Mouse (Mus musculus): ENCODE results near the gene Espn. TPM values are rescaled to one million over a fixed set of nuclear protein-coding genes. Genes with fewer than 3 reads are reported as not detected.

Gene Espn
- polyA plus RNA-seq, 1 experiment from 2014 or later: 0.64 TPM

DNA sequence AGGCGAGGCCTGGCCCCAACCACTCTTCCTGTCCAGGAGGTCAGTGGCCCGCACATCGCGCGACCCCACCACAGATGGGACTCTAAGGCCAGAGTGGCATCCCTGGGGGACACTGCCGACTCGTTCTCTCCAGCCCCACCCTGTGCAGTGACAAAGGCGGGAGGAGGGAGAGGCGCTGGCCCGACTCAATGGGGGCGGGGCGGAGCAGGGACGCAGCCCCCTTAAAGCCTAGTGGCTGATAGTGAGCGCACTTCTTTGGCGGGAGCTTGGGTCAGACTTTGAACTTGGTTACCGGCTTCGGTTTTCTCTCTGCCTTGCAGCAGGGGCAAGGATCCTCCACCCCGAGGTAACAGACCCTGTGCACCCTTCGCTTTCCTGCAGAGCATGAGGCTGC is 7.1 kb upstream of the Espn start:
- ATAC-seq (ENCODE audit: low read depth): no peak
- H3K36me3 ChIP-seq (ENCODE audit: control insufficient read depth, insufficient read depth, low read length): no peaks in the 10 kb centered on the region
- no peaks in the 10 kb centered on the region for H3K9me3 ChIP-seq (ENCODE audit: control insufficient read depth, low read length)
- H3K27me3 ChIP-seq (ENCODE audit: control insufficient read depth, insufficient read depth, low read length): peaks cover 45% of the 10 kb centered on the region
- H3K9ac ChIP-seq (replicated peaks; ENCODE audit: low read depth, low read length): no peak overlapping the region
- no peak overlapping the region for H3K4me3 ChIP-seq (ENCODE audit: low read depth, low read length)
- peaks cover 8% of the 10 kb centered on the region; the same call in 1 of the 2 replicates for H3K4me1 ChIP-seq (ENCODE audit: control insufficient read depth, insufficient read depth, low read length)
- 3% methylated on average over 19 of the region's 19 CpGs for WGBS
- H3K4me2 ChIP-seq (ENCODE audit: low read depth, low read length): peak overlapping the region; percentile 4; the same call in 1 of the 2 replicates
- H3K27ac ChIP-seq (ENCODE audit: low read depth, low read length): no peak overlapping the region

DNA sequence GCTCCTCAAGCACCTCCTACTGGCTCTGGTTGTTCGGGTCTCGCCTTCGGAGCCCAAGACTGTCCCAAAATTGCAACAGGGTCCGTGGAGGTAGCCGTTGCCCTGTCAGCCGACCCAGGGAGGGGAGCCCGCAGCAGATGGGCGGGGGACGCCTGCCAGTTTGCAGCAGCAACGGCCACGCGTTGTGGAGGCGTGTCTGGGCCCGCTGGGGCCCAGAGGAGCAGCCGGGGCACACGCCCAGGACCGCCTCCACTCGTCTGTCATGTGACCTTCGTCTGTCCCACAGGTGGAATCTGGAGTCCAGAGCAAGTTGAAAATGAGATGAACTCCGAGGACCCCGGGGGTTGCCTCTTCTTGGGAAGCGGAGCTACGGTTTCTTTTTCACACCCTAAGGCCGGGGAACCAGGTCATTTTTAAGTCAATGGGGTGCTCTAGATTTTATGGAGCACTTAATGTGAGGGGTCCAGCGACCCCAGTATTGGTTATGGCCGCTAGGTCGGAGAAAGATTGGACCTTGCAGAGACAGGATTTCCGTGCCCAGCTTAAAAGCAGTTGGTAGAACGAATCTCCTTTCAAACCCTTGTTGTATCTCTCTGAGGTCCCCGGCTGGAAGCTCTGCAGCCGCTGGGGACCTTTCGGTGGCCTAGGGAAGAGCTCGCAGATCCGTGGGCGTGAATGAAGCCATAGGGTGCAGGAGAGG is 6.6 kb upstream of the Espn start, which contains the start of gene Hes2:
Hes2 (plus strand) TSS at position 283 of the 700 bp plus-strand sequence.
- H3K27me3 ChIP-seq (ENCODE audit: control insufficient read depth, insufficient read depth, low read length): peaks cover 47% of the 10 kb centered on the region
- no peaks in the 10 kb centered on the region for H3K36me3 ChIP-seq (ENCODE audit: control insufficient read depth, insufficient read depth, low read length)
- no peak within 1 kb of the TSS for H3K27ac ChIP-seq (ENCODE audit: low read depth, low read length)
- no peak within 1 kb of the TSS for H3K9ac ChIP-seq (replicated peaks; ENCODE audit: low read depth, low read length)
- H3K4me3 ChIP-seq (ENCODE audit: low read depth, low read length): no peak within 1 kb of the TSS
- peaks cover 12% of the 10 kb centered on the region; the same call in 1 of the 2 replicates for H3K4me1 ChIP-seq (ENCODE audit: control insufficient read depth, insufficient read depth, low read length)
- 3% methylated on average over 35 of the region's 35 CpGs for WGBS
- no peak; the same call in 1 of the 2 replicates for ATAC-seq (ENCODE audit: low read depth)
- no peaks in the 10 kb centered on the region for H3K9me3 ChIP-seq (ENCODE audit: control insufficient read depth, low read length)
- H3K4me2 ChIP-seq (ENCODE audit: low read depth, low read length): peak within 1 kb of the TSS; percentile 17

DNA sequence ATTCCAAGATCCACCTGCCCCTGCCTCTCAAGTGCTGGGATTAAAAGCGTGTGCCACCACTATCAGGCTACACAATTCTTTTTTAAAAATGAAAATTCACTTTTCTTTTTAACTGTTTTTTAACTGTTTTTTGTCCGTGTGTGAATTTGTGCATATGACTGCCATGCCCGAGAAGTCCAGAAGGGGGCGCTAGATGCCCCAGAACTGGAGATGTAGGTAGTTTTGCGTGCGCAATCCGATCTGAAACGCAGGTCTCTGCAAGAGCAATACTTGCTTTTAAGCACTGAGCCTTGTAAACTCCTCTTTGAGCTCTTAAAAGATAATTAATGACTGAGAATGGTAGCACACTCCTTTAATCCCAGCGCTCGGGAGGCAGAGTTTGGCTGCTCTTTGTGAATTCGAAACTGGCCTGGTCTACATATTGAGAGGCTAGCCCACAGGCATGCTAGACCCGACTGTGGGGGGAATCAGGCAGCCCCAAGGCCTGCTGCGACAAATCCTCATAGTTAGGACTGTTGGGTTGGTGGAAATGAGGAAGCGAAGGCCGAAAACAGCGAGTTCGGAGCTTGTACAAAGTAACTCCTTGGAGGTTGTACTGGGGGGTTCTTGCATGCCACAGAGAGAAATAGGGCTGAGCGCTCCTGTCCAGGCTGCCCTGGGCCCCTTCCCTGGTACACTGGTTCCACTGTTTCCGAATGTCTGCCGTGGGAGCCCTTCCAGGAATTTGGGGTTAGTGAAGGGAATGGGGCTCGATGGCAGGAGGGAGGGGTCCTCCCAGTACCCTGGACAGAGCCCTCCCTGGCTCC is 5.8 kb upstream of the Espn start:
- Histone ChIP-seq H3K4me3 (ENCODE audit: low read depth, low read length) (no peak overlapping the region), H3K27me3 (ENCODE audit: control insufficient read depth, insufficient read depth, low read length) (peaks cover 54% of the 10 kb centered on the region), H3K36me3 (ENCODE audit: control insufficient read depth, insufficient read depth, low read length) (no peaks in the 10 kb centered on the region), H3K27ac (ENCODE audit: low read depth, low read length) (no peak overlapping the region), H3K4me1 (ENCODE audit: control insufficient read depth, insufficient read depth, low read length) (peaks cover 14% of the 10 kb centered on the region; the same call in 1 of the 2 replicates), H3K4me2 (ENCODE audit: low read depth, low read length) (peak overlapping the region; percentile 17; the same call in 1 of the 2 replicates), H3K9me3 (ENCODE audit: control insufficient read depth, low read length) (no peaks in the 10 kb centered on the region), H3K9ac (replicated peaks; ENCODE audit: low read depth, low read length) (no peak overlapping the region)
- ATAC-seq (ENCODE audit: low read depth): no peak
- 15% methylated on average over 21 of the region's 21 CpGs for WGBS

DNA sequence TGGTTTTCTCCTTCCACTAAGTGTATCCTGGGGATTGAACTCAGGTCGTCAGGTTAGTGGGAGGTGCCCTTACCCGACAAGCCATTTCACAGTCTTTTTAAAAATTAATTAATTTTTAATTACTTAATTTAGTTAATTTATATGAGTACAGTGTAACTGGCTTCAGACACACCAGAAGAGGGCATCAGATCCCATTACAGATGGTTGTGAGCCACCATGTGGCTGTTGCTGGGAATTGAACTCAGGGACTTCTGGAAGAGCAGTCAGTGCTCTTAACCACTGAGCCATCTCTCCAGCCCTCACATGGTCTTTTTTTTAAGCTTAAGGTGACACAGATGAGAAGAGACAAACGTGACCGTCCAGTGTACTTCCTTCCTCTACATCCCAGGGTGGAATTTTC is 2.8 kb upstream of the Espn start:
- Histone ChIP-seq H3K4me2 (ENCODE audit: low read depth, low read length) (no peak overlapping the region), H3K36me3 (ENCODE audit: control insufficient read depth, insufficient read depth, low read length) (no peaks in the 10 kb centered on the region), H3K9ac (replicated peaks; ENCODE audit: low read depth, low read length) (no peak overlapping the region), H3K9me3 (ENCODE audit: control insufficient read depth, low read length) (no peaks in the 10 kb centered on the region), H3K4me3 (ENCODE audit: low read depth, low read length) (no peak overlapping the region), H3K4me1 (ENCODE audit: control insufficient read depth, insufficient read depth, low read length) (peaks cover 17% of the 10 kb centered on the region; the same call in 1 of the 2 replicates), H3K27me3 (ENCODE audit: control insufficient read depth, insufficient read depth, low read length) (peaks cover 62% of the 10 kb centered on the region), H3K27ac (ENCODE audit: low read depth, low read length) (no peak overlapping the region)
- 61% methylated on average over 4 of the region's 4 CpGs for WGBS
- ATAC-seq (ENCODE audit: low read depth): no peak

DNA sequence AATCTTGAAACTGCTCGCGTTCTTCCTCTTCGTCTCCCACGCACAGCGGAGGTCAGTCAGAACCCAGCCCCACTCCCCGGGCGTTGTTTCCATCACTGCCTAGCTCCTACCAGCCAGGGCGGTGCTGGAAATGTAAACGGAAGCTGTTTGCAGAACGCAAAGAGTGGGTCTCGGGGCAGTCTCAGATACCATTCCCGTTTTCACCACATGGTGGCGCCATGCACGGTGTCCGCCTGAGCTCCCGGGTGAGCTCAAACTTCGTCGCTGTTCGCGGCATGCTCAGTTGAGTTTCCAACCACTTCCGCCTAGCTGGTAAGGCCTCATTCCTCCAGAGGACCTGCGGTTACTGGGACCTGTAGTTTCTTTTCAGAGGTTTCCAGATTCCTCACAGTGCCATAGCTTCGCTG is 1.6 kb upstream of the Espn start:
- H3K4me3 ChIP-seq (ENCODE audit: low read depth, low read length): peak overlapping the region; percentile 11; the same call in 1 of the 2 replicates
- H3K4me2 ChIP-seq (ENCODE audit: low read depth, low read length): peak overlapping the region; percentile 11; the same call in 1 of the 2 replicates
- WGBS: 2% methylated on average over 23 of the region's 23 CpGs
- H3K9me3 ChIP-seq (ENCODE audit: control insufficient read depth, low read length): no peaks in the 10 kb centered on the region
- no peak for ATAC-seq (ENCODE audit: low read depth)
- no peak overlapping the region for H3K9ac ChIP-seq (replicated peaks; ENCODE audit: low read depth, low read length)
- peaks cover 52% of the 10 kb centered on the region for H3K27me3 ChIP-seq (ENCODE audit: control insufficient read depth, insufficient read depth, low read length)
- no peaks in the 10 kb centered on the region for H3K36me3 ChIP-seq (ENCODE audit: control insufficient read depth, insufficient read depth, low read length)
- no peak overlapping the region for H3K27ac ChIP-seq (ENCODE audit: low read depth, low read length)
- H3K4me1 ChIP-seq (ENCODE audit: control insufficient read depth, insufficient read depth, low read length): peaks cover 12% of the 10 kb centered on the region; the same call in 1 of the 2 replicates

DNA sequence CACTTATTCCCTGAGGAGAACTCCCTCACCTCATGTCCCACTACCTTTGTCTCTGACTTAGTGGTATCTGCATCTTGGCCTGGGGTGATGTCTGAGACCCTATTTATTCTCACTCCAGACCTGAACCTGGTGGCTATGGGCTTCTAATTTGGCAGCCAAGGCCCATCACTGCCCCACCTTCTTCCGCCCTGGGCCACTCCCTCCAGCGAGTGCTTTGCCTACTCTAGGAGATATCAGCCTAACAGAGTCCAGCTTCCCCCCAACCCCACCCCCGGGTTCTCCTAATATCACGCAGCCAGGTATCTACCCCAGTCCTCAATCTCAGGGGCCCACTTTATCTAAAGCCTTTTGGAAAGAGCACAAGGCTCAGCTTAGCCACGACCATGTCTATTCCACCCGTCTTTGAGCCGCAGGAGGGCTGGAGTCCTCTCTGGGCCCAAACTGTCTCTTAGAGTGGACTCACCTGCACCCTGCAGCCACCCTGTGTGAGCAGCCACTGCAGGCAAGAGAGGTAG is 663 bp downstream of the Espn start:
- no peak; the same call in 1 of the 2 replicates for ATAC-seq (ENCODE audit: low read depth)
- Histone ChIP-seq H3K27ac (ENCODE audit: low read depth, low read length) (no peak overlapping the region), H3K4me1 (ENCODE audit: control insufficient read depth, insufficient read depth, low read length) (peaks cover 9% of the 10 kb centered on the region; the same call in 1 of the 2 replicates), H3K36me3 (ENCODE audit: control insufficient read depth, insufficient read depth, low read length) (no peaks in the 10 kb centered on the region), H3K9ac (replicated peaks; ENCODE audit: low read depth, low read length) (no peak overlapping the region; the same call in 1 of the 2 replicates), H3K4me3 (ENCODE audit: low read depth, low read length) (peak overlapping the region; percentile 25; the same call in 1 of the 2 replicates), H3K4me2 (ENCODE audit: low read depth, low read length) (peak overlapping the region; percentile 38), H3K9me3 (ENCODE audit: control insufficient read depth, low read length) (no peaks in the 10 kb centered on the region), H3K27me3 (ENCODE audit: control insufficient read depth, insufficient read depth, low read length) (peaks cover 35% of the 10 kb centered on the region)
- 20% methylated on average over 7 of the region's 7 CpGs for WGBS

DNA sequence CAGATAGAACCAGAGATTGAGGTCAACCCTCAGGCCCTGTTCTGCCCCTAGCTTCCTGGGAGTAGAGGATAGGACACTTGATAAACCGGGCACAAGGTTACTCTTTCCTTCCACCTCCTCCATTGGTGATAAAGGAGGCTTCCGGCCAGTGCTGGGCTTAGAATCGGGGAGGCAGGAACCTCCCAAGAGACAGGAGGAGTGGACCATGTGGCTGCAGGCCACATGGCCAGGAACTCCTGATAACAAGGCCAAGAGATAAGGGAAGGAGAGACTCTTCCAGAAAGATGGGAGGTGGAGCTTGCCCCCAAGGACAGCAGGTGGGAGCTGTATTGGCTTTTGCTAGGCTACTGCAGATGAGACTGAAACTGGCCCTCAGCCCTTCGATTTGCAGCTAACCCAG is 1.6 kb downstream of the Espn start:
- Histone ChIP-seq H3K27me3 (ENCODE audit: control insufficient read depth, insufficient read depth, low read length) (peaks cover 35% of the 10 kb centered on the region), H3K27ac (ENCODE audit: low read depth, low read length) (no peak overlapping the region), H3K4me1 (ENCODE audit: control insufficient read depth, insufficient read depth, low read length) (peaks cover 9% of the 10 kb centered on the region; the same call in 1 of the 2 replicates), H3K4me2 (ENCODE audit: low read depth, low read length) (no peak overlapping the region), H3K4me3 (ENCODE audit: low read depth, low read length) (no peak overlapping the region), H3K36me3 (ENCODE audit: control insufficient read depth, insufficient read depth, low read length) (no peaks in the 10 kb centered on the region), H3K9ac (replicated peaks; ENCODE audit: low read depth, low read length) (no peak overlapping the region), H3K9me3 (ENCODE audit: control insufficient read depth, low read length) (no peaks in the 10 kb centered on the region)
- 75% methylated on average over 4 of the region's 4 CpGs for WGBS
- no peak for ATAC-seq (ENCODE audit: low read depth)

DNA sequence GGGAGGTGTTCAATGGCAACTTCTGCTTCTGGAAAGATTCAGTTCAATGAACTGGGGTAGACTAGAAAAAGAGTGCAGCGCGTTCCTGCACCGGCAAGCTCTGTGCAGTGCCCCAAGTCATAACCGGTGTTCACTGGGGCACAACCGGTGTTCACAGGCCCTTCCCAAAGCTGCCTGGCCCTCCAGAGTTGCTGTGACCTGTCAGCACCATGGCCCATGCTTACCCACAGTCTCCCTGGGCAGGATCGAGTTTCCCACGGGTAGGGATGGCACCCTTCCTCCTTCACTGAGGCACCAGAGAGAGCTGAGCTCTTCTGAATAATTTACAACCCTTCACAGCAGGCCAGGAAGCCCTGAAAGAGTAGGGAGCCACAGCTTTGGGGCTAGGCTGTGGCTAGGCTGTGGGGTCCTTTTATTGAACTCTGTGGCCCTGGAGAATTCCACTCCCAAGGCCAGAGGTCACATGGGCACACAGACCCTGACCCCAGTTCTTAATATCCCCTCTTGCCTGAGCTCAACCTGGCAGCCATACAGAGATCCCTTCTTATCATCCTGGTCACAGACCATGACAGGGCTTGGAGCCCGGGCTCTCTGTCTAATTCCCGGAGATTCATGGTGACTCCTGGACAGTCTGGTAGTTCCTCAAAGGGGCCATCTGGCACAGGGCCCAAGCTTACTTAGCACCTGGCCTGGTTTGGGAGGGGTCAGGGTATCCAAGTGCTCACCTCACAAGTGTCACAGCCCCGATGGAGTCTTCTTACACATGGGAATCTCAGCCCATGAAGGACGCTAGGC is 5.9 kb downstream of the Espn start:
- no peak overlapping the region for H3K9ac ChIP-seq (replicated peaks; ENCODE audit: low read depth, low read length)
- no peaks in the 10 kb centered on the region for H3K36me3 ChIP-seq (ENCODE audit: control insufficient read depth, insufficient read depth, low read length)
- WGBS: 51% methylated on average over 11 of the region's 11 CpGs
- H3K4me2 ChIP-seq (ENCODE audit: low read depth, low read length): no peak overlapping the region
- H3K4me3 ChIP-seq (ENCODE audit: low read depth, low read length): no peak overlapping the region
- no peak overlapping the region for H3K27ac ChIP-seq (ENCODE audit: low read depth, low read length)
- no peak for ATAC-seq (ENCODE audit: low read depth)
- H3K4me1 ChIP-seq (ENCODE audit: control insufficient read depth, insufficient read depth, low read length): no peaks in the 10 kb centered on the region
- H3K9me3 ChIP-seq (ENCODE audit: control insufficient read depth, low read length): no peaks in the 10 kb centered on the region
- peaks cover 10% of the 10 kb centered on the region for H3K27me3 ChIP-seq (ENCODE audit: control insufficient read depth, insufficient read depth, low read length)
